Mouse (Mus musculus) kidney, embryonic 15.5 days (tissue): ENCODE data around the gene Plcb2. TPM values are rescaled to one million over a fixed set of nuclear protein-coding genes. Genes with fewer than 3 reads are reported as not detected.
A peak's percentile ranks its signal among the peaks of the same experiment; 100 is the strongest.

Source experiments
- ATAC-seq: fragments of 200-750 bp; cut with Nextera tagmentation; replicated peaks from 2 replicates; pipeline ENCODE4 v1.8.0; 2017; ENCODE audit warnings: moderate TSS enrichment; ENCODE audit not compliant: low FRiP score
- H3K27ac ChIP-seq: fragments of 300-500 bp; sonication (generic); 2 replicates; pipeline ENCODE4 v1.5.1; 2015; ENCODE audit warnings: mild to moderate bottlenecking, inconsistent platforms
- H3K27me3 ChIP-seq: fragments of 300-500 bp; sonication (generic); 2 replicates; pipeline ENCODE4 v1.6.1; 2015; ENCODE audit warnings: inconsistent platforms
- H3K36me3 ChIP-seq: fragments of 300-500 bp; sonication (generic); 2 replicates; pipeline ENCODE4 v1.6.1; 2015; ENCODE audit warnings: inconsistent platforms
- H3K4me1 ChIP-seq: fragments of 300-500 bp; sonication (generic); 2 replicates; pipeline ENCODE4 v1.6.1; 2015; ENCODE audit warnings: inconsistent platforms
- H3K4me2 ChIP-seq: fragments of 300-500 bp; sonication (generic); 2 replicates; pipeline ENCODE4 v1.6.1; 2015; ENCODE audit warnings: moderate library complexity, mild to moderate bottlenecking, inconsistent platforms
- H3K4me3 ChIP-seq: fragments of 300-500 bp; sonication (generic); replicated peaks from 2 replicates; pipeline ENCODE4 v1.5.1; 2015; ENCODE audit warnings: mild to moderate bottlenecking, inconsistent platforms
- H3K9ac ChIP-seq: fragments of 300-500 bp; sonication (generic); 2 replicates; pipeline ENCODE4 v1.6.1; 2015; ENCODE audit warnings: mild to moderate bottlenecking, inconsistent platforms
- H3K9me3 ChIP-seq: fragments of 300-500 bp; sonication (generic); replicated peaks from 2 replicates; pipeline ENCODE4 v1.6.1; 2016; ENCODE audit warnings: inconsistent platforms
- WGBS: fragments of 180-500 bp; shearing (Covaris S2); methylation state at CpG from one replicate; pipeline ENCODE4 v1.1.7; 2015; ENCODE audit warnings: mixed read lengths; 5-methylcytosine and 5-hydroxymethylcytosine counted together
- polyA plus RNA-seq: library from polyadenylated mRNA; unstranded; fragments of >200 nt; fragmentation: Nextera tagmentation; extraction: Ambion mirVana; gene quantifications from 2 replicates; pipeline ENCODE4 v1.2.1, GENCODE M21; 2015

The Plcb2 gene
- polyA plus RNA-seq, 1 experiment from 2014 or later = 1.5 TPM

GRCm38 (mm10) chr2:118693370-118693966, 34.8 kb downstream of the Plcb2 start:
- H3K27ac ChIP-seq = no peak overlapping the region
- H3K9me3 ChIP-seq = no peaks in the 10 kb centered on the region
- H3K4me3 ChIP-seq = no peak overlapping the region
- no peaks in the 10 kb centered on the region for H3K36me3 ChIP-seq
- WGBS = 78% methylated on average over 19 of the region's 19 CpGs
- no peak for ATAC-seq
- peaks cover 18% of the 10 kb centered on the region for H3K4me1 ChIP-seq
- H3K9ac ChIP-seq = no peak overlapping the region
- peaks cover 67% of the 10 kb centered on the region for H3K27me3 ChIP-seq
- no peak overlapping the region for H3K4me2 ChIP-seq

GRCm38 (mm10) chr2:118689875-118690274, 38.4 kb downstream of the Plcb2 start:
- Histone ChIP-seq H3K27me3 (peaks cover 41% of the 10 kb centered on the region), H3K4me3 (no peak overlapping the region), H3K9me3 (no peaks in the 10 kb centered on the region), H3K9ac (no peak overlapping the region), H3K4me2 (no peak overlapping the region), H3K36me3 (no peaks in the 10 kb centered on the region), H3K27ac (no peak overlapping the region), H3K4me1 (no peaks in the 10 kb centered on the region)
- 0 out of 2 replicates have a peak, but pooled peaks have one; percentile 16 for ATAC-seq
- 75% methylated on average over 10 of the region's 10 CpGs for WGBS

- Histone ChIP-seq H3K27me3 (peaks cover 28% of the 10 kb centered on the region; the same call in 1 of the 2 replicates), H3K9ac (no peak overlapping the region), H3K9me3 (no peaks in the 10 kb centered on the region), H3K4me3 (no peak overlapping the region), H3K4me1 (no peaks in the 10 kb centered on the region), H3K36me3 (no peaks in the 10 kb centered on the region), H3K4me2 (no peak overlapping the region), H3K27ac (no peak overlapping the region)
- no peak for ATAC-seq
- 94% methylated on average over 3 of the region's 3 CpGs for WGBS
Measured at GRCm38 (mm10) chr2:118687791-118688190, 40.4 kb downstream of the Plcb2 start.

GRCm38 (mm10) chr2:118686693-118687092, 41.5 kb downstream of the Plcb2 start:
- Histone ChIP-seq H3K27me3 (peaks cover 20% of the 10 kb centered on the region; the same call in 1 of the 2 replicates), H3K36me3 (no peaks in the 10 kb centered on the region), H3K4me1 (0 out of 2 replicates have a peak, but pooled peaks cover 3% of the 10 kb centered on the region), H3K4me3 (no peak overlapping the region), H3K27ac (no peak overlapping the region), H3K9me3 (no peaks in the 10 kb centered on the region), H3K4me2 (no peak overlapping the region), H3K9ac (no peak overlapping the region)
- no peak for ATAC-seq
- 69% methylated on average over 8 of the region's 8 CpGs for WGBS

GRCm38 (mm10) chr2:118685088-118685487, 43.1 kb downstream of the Plcb2 start:
- Histone ChIP-seq H3K4me2 (no peak overlapping the region), H3K4me1 (0 out of 2 replicates have a peak, but pooled peaks cover 3% of the 10 kb centered on the region), H3K36me3 (no peaks in the 10 kb centered on the region), H3K27ac (no peak overlapping the region), H3K9ac (no peak overlapping the region), H3K27me3 (peaks cover 34% of the 10 kb centered on the region; the same call in 1 of the 2 replicates), H3K4me3 (no peak overlapping the region), H3K9me3 (no peaks in the 10 kb centered on the region)
- WGBS = 72% methylated on average over 4 of the region's 4 CpGs
- no peak for ATAC-seq

- no peak overlapping the region for H3K27ac ChIP-seq
- no peak overlapping the region for H3K4me2 ChIP-seq
- peaks cover 3% of the 10 kb centered on the region for H3K4me1 ChIP-seq
- no peak overlapping the region for H3K9ac ChIP-seq
- no peak overlapping the region for H3K4me3 ChIP-seq
- H3K9me3 ChIP-seq = no peaks in the 10 kb centered on the region
- H3K36me3 ChIP-seq = no peaks in the 10 kb centered on the region
- no peak for ATAC-seq
- H3K27me3 ChIP-seq = peaks cover 49% of the 10 kb centered on the region
- 51% methylated on average over 8 of the region's 8 CpGs for WGBS
Measured at GRCm38 (mm10) chr2:118682544-118683260, 45.5 kb downstream of the Plcb2 start.

GRCm38 (mm10) chr2:118680926-118681325, 47.3 kb downstream of the Plcb2 start:
- Histone ChIP-seq H3K4me1 (peaks cover 14% of the 10 kb centered on the region), H3K27me3 (peaks cover 62% of the 10 kb centered on the region), H3K36me3 (no peaks in the 10 kb centered on the region), H3K9ac (no peak overlapping the region), H3K4me2 (no peak overlapping the region), H3K4me3 (no peak overlapping the region), H3K9me3 (no peaks in the 10 kb centered on the region), H3K27ac (no peak overlapping the region)
- 86% methylated on average over 6 of the region's 6 CpGs for WGBS
- ATAC-seq = no peak

GRCm38 (mm10) chr2:118679577-118679976, 48.7 kb downstream of the Plcb2 start:
- no peak for ATAC-seq
- 72% methylated on average over 3 of the region's 3 CpGs for WGBS
- Histone ChIP-seq H3K4me3 (no peak overlapping the region), H3K9ac (no peak overlapping the region), H3K4me2 (no peak overlapping the region), H3K36me3 (no peaks in the 10 kb centered on the region), H3K27ac (no peak overlapping the region), H3K9me3 (no peaks in the 10 kb centered on the region), H3K4me1 (peaks cover 14% of the 10 kb centered on the region), H3K27me3 (peaks cover 74% of the 10 kb centered on the region)

GRCm38 (mm10) chr2:118677817-118678216, 50.4 kb downstream of the Plcb2 start:
- Histone ChIP-seq H3K4me3 (peak overlapping the region; percentile 44), H3K36me3 (no peaks in the 10 kb centered on the region), H3K9me3 (no peaks in the 10 kb centered on the region), H3K27me3 (peaks cover 87% of the 10 kb centered on the region), H3K27ac (no peak overlapping the region), H3K4me1 (peaks cover 14% of the 10 kb centered on the region), H3K4me2 (peak overlapping the region; percentile 88), H3K9ac (no peak overlapping the region; the same call in 1 of the 2 replicates)
- no peak for ATAC-seq
- WGBS = 11% methylated on average over 4 of the region's 4 CpGs

GRCm38 (mm10) chr2:118676839-118677741, 51.1 kb downstream of the Plcb2 start:
- Histone ChIP-seq H3K36me3 (no peaks in the 10 kb centered on the region), H3K4me2 (peak overlapping the region; percentile 88), H3K27me3 (peaks cover 92% of the 10 kb centered on the region), H3K9ac (peak overlapping the region; percentile 35), H3K27ac (no peak overlapping the region), H3K4me3 (peak overlapping the region; percentile 44), H3K9me3 (no peaks in the 10 kb centered on the region), H3K4me1 (peaks cover 12% of the 10 kb centered on the region)
- ATAC-seq = peak; percentile 61
- WGBS = under 1% methylated on average over 88 of the region's 89 CpGs

- no peak for ATAC-seq
- peaks cover 15% of the 10 kb centered on the region for H3K4me1 ChIP-seq
- no peak overlapping the region for H3K27ac ChIP-seq
- H3K4me2 ChIP-seq = no peak overlapping the region
- no peak overlapping the region for H3K4me3 ChIP-seq
- WGBS = 13% methylated on average over 7 of the region's 7 CpGs
- no peaks in the 10 kb centered on the region for H3K36me3 ChIP-seq
- no peak overlapping the region for H3K9ac ChIP-seq
- H3K27me3 ChIP-seq = peaks cover 86% of the 10 kb centered on the region
- H3K9me3 ChIP-seq = no peaks in the 10 kb centered on the region
Measured at GRCm38 (mm10) chr2:118674500-118674899, 53.7 kb downstream of the Plcb2 start.
